In the genomic region with DNA sequence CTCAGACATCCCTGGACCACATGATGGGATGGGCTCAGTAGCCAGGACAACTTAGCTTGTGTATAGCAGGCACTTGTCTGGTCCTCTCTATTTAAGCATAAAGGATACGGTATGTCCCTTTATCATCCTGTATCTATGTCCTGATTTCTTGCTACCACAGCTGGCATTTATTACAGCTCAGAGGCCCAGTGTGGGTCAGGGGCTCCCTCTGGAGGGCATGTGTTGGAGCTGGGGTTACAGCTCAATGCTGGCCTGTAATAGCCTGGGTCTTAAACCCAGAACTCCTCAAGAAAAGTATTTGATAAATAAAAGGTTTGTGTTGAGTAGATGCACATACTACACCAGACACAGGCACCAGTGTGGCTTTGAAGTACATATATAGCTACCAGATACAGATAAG, we compare ENCODE assay signal across 11 mouse cellular contexts. TPM values are rescaled to one million over a fixed set of nuclear protein-coding genes. Genes with fewer than 3 reads are reported as not detected.
DNase-seq lines count a peak whose midpoint lies in the region; ATAC-seq and TF ChIP-seq lines count a peak whose summit lies in the region.
"Had no signal": no experiment of that assay in that cellular context is flagged by ENCODE, and none has a peak within 500 bp of the region (broad histone marks: within the 10 kb centered on the region; RNA-seq: fewer than 3 reads in every experiment).

No protein-coding gene starts in this region.

- peak; percentile 37 for DNase-seq in forebrain, postnatal 0 days
- no peak for DNase-seq in liver, embryonic 14.5 days (ENCODE audit: low read depth in 3 of 3, low spot score in 3 of 3)
- DNase-seq in Muller cell, postnatal 12 days (ENCODE audit: inconsistent ontology term): peak; percentile 57
- DNase-seq in lung, postnatal 36 days: peak; percentile 3
- no peak for DNase-seq in adrenal gland, adult (ENCODE audit: inconsistent age in 2 of 2, low spot score in 1 of 2)
- DNase-seq in ovary, postnatal 36 days (ENCODE audit: low spot score): no peak
- DNase-seq: gastrocnemius, postnatal 14 days had no signal

- WGBS in forebrain, postnatal 0 days: 37% methylated on average over 1 of the region's 1 CpGs
- 53% methylated on average over 1 of the region's 1 CpGs for WGBS in forebrain, embryonic 15.5 days
- WGBS in liver, embryonic 14.5 days (ENCODE audit: insufficient replicate concordance): 47% methylated on average over 1 of the region's 1 CpGs
- 63% methylated on average over 1 of the region's 1 CpGs for WGBS in liver, embryonic 12.5 days (ENCODE audit: insufficient replicate concordance)

- H3K4me1 ChIP-seq in forebrain, postnatal 0 days (ENCODE audit: insufficient read depth): peaks cover 20% of the 10 kb centered on the region
- peaks cover 13% of the 10 kb centered on the region for H3K4me1 ChIP-seq in forebrain, embryonic 15.5 days
- H3K4me1 ChIP-seq in liver, embryonic 14.5 days (replicated peaks; ENCODE audit: control insufficient read depth in 2 of 2, insufficient read depth in 2 of 2, low read length in 1 of 2): no peaks in the 10 kb centered on the region
- no peaks in the 10 kb centered on the region for H3K4me1 ChIP-seq in liver, embryonic 12.5 days

- H3K27ac ChIP-seq in forebrain, postnatal 0 days (ENCODE audit: low read depth, low read length): no peak overlapping the region
- H3K27ac ChIP-seq in forebrain, embryonic 15.5 days (replicated peaks): no peak overlapping the region
- H3K27ac ChIP-seq in liver, embryonic 14.5 days: no peak overlapping the region
- no peak overlapping the region for H3K27ac ChIP-seq in liver, embryonic 12.5 days

- no peaks in the 10 kb centered on the region for H3K9me3 ChIP-seq in forebrain, postnatal 0 days (ENCODE audit: low read length)
- no peaks in the 10 kb centered on the region for H3K9me3 ChIP-seq in forebrain, embryonic 15.5 days
- no peaks in the 10 kb centered on the region for H3K9me3 ChIP-seq in liver, embryonic 14.5 days (ENCODE audit: control insufficient read depth, low read length)
- no peaks in the 10 kb centered on the region for H3K9me3 ChIP-seq in liver, embryonic 12.5 days (replicated peaks)
- H3K9me3 ChIP-seq: G1E; megakaryocyte, embryonic 14.5 days had no signal

- H3K4me2 ChIP-seq in forebrain, postnatal 0 days (ENCODE audit: low read depth): no peak overlapping the region
- no peak overlapping the region for H3K4me2 ChIP-seq in forebrain, embryonic 15.5 days (replicated peaks)
- no peak overlapping the region for H3K4me2 ChIP-seq in liver, embryonic 14.5 days (ENCODE audit: low read depth)
- no peak overlapping the region for H3K4me2 ChIP-seq in liver, embryonic 12.5 days

- H3K36me3 ChIP-seq in forebrain, postnatal 0 days (ENCODE audit: insufficient read depth): no peaks in the 10 kb centered on the region
- H3K36me3 ChIP-seq in forebrain, embryonic 15.5 days: no peaks in the 10 kb centered on the region
- H3K36me3 ChIP-seq in liver, embryonic 14.5 days (replicated peaks; ENCODE audit: control insufficient read depth, insufficient read depth, low read depth): no peaks in the 10 kb centered on the region
- H3K36me3 ChIP-seq in liver, embryonic 12.5 days: no peaks in the 10 kb centered on the region
- H3K36me3 ChIP-seq: G1E had no signal

- no peak for ATAC-seq in forebrain, postnatal 0 days
- ATAC-seq in forebrain, embryonic 15.5 days (replicated peaks): no peak
- no peak for ATAC-seq in liver, embryonic 14.5 days (ENCODE audit: insufficient read depth)
- ATAC-seq in liver, embryonic 12.5 days: no peak

- TF ChIP-seq CTCF in forebrain, postnatal 0 days (IDR thresholded peaks at IDR 0.05; ENCODE audit: low read depth): peak; percentile 67
- peak; percentile 20; the same call in 1 of the 2 replicates for TF ChIP-seq CTCF in liver, embryonic 14.5 days (IDR thresholded peaks at IDR 0.05; ENCODE audit: low read depth)

- no peak for TF ChIP-seq EP300 in liver, embryonic 14.5 days (IDR thresholded peaks at IDR 0.05; ENCODE audit: low read depth)

- H3K9ac ChIP-seq in forebrain, postnatal 0 days: no peak overlapping the region
- H3K9ac ChIP-seq in forebrain, embryonic 15.5 days (replicated peaks): no peak overlapping the region
- H3K9ac ChIP-seq in liver, embryonic 14.5 days (replicated peaks): no peak overlapping the region
- no peak overlapping the region for H3K9ac ChIP-seq in liver, embryonic 12.5 days

- no peaks in the 10 kb centered on the region for H3K27me3 ChIP-seq in forebrain, postnatal 0 days (ENCODE audit: insufficient read depth, low read length)
- no peaks in the 10 kb centered on the region for H3K27me3 ChIP-seq in forebrain, embryonic 15.5 days
- no peaks in the 10 kb centered on the region for H3K27me3 ChIP-seq in liver, embryonic 14.5 days (ENCODE audit: control insufficient read depth, insufficient read depth, low read length)
- H3K27me3 ChIP-seq in liver, embryonic 12.5 days (replicated peaks): no peaks in the 10 kb centered on the region

- H3K4me3 ChIP-seq in forebrain, postnatal 0 days (ENCODE audit: low read depth, low read length): no peak overlapping the region
- no peak overlapping the region for H3K4me3 ChIP-seq in forebrain, embryonic 15.5 days
- H3K4me3 ChIP-seq in liver, embryonic 14.5 days (ENCODE audit: insufficient read depth in 1 of 2, low read depth in 2 of 2, low read length in 2 of 2): no peak overlapping the region
- H3K4me3 ChIP-seq in liver, embryonic 12.5 days: no peak overlapping the region
- H3K4me3 ChIP-seq: megakaryocyte, embryonic 14.5 days had no signal

RNA-seq across cellular contexts. Expression of a gene that starts 51.8 kb away (rescaled TPM):
- 171 and 177 TPM in 2 replicates for total RNA-seq in forebrain, postnatal 0 days (2014; rRNA removed)
- polyA plus RNA-seq in forebrain, postnatal 0 days (2015; fragmentation: Nextera tagmentation; extraction: Ambion mirVana): 75.5 and 96.1 TPM in 2 replicates
- polyA plus RNA-seq in forebrain, embryonic 15.5 days (2015; fragmentation: Nextera tagmentation; extraction: Ambion mirVana): 30.0 and 33.2 TPM in 2 replicates
- polyA plus RNA-seq in liver, embryonic 14.5 days (2012; rRNA removed): 0.05 TPM in 1 of 2 replicates, not detected in the other
- polyA plus RNA-seq in liver, embryonic 14.5 days (2014; fragmentation: Nextera tagmentation; extraction: Ambion mirVana): 0.03 TPM in 1 of 2 replicates, not detected in the other
- polyA plus RNA-seq in liver, embryonic 12.5 days (2016; fragmentation: Nextera tagmentation; extraction: Ambion mirVana): 0.08 TPM in 1 of 2 replicates, not detected in the other
- polyA plus RNA-seq: G1E had no signal

Comparison
In these comparisons a context has a peak if more than half of its experiments do, and no peak if none do; other contexts are left out.
1. DNase-seq: peak in forebrain, postnatal 0 days (single experiment), Muller cell, postnatal 12 days (single experiment) and lung, postnatal 36 days (single experiment); none in liver, embryonic 14.5 days (0 of 3), adrenal gland, adult (0 of 2) and ovary, postnatal 36 days (single experiment).
2. RNA of a gene that starts 51.8 kb away (polyA plus RNA-seq): 75.5 to 96.1 TPM in forebrain, postnatal 0 days and 30.0 to 33.2 TPM in forebrain, embryonic 15.5 days; 0.08 TPM in liver, embryonic 12.5 days and 0.03 to 0.05 TPM in liver, embryonic 14.5 days; every median in the first group is over 10 times any median in the second.